Mouse (Mus musculus) hindbrain, postnatal 0 days (tissue): ENCODE measurements around the gene 1810055G02Rik. TPM values are rescaled to one million over a fixed set of nuclear protein-coding genes. Genes with fewer than 3 reads are reported as not detected.

ENCODE experiments used
- ATAC-seq: fragments of 200-750 bp; cut with Nextera tagmentation; 2 replicates; pipeline ENCODE4 v1.8.0; 2017; ENCODE audit warnings: mild to moderate bottlenecking, moderate TSS enrichment, moderate library complexity
- DNase-seq: peaks from one replicate; pipeline ENCODE4 v3.0.0-alpha.2; 2015; ENCODE audit warnings: low spot score
- H3K27ac ChIP-seq: fragments of 300-500 bp; sonication (generic); 2 replicates; pipeline ENCODE4 v1.5.1; 2014; ENCODE audit warnings: mild to moderate bottlenecking
- H3K27me3 ChIP-seq: fragments of 300-500 bp; sonication (generic); 2 replicates; pipeline ENCODE4 v1.6.1; 2014; ENCODE audit warnings: low read length, mixed read lengths; ENCODE audit not compliant: insufficient read depth
- H3K36me3 ChIP-seq: fragments of 300-500 bp; sonication (generic); 2 replicates; pipeline ENCODE4 v1.6.1; 2014; ENCODE audit warnings: low read length, mixed read lengths; ENCODE audit not compliant: insufficient read depth
- H3K4me1 ChIP-seq: fragments of 300-500 bp; sonication (generic); 2 replicates; pipeline ENCODE4 v1.6.1; 2014; ENCODE audit warnings: antibody characterized with exemption, low read length, mixed read lengths; ENCODE audit not compliant: insufficient read depth
- H3K4me2 ChIP-seq: fragments of 300-500 bp; sonication (generic); 2 replicates; pipeline ENCODE4 v1.6.1; 2014; ENCODE audit warnings: low read depth, mild to moderate bottlenecking, low read length, moderate library complexity, mixed read lengths
- H3K4me3 ChIP-seq: fragments of 300-500 bp; sonication (generic); 2 replicates; pipeline ENCODE4 v1.5.1; 2014; ENCODE audit warnings: low read length
- H3K9ac ChIP-seq: fragments of 300-500 bp; sonication (generic); replicated peaks from 2 replicates; pipeline ENCODE4 v1.6.1; 2014; ENCODE audit warnings: mild to moderate bottlenecking, low read length, moderate library complexity, mixed read lengths
- H3K9me3 ChIP-seq: fragments of 300-500 bp; sonication (generic); 2 replicates; pipeline ENCODE4 v1.6.1; 2016; ENCODE audit warnings: low read length, mixed read lengths
- CTCF ChIP-seq: IDR thresholded peaks from 2 replicates; pipeline ENCODE4 v1.5.1; 2016; ENCODE audit warnings: antibody characterized with exemption, control low read depth, low read depth
- WGBS: fragments of 180-500 bp; shearing (Covaris S2); extraction: QIAGEN DNeasy Blood & Tissue Kit; methylation state at CpG from one replicate; pipeline ENCODE4 v1.1.7; 2014; 5-methylcytosine and 5-hydroxymethylcytosine counted together
- polyA plus RNA-seq: library from polyadenylated mRNA; unstranded; fragments of >200 nt; fragmentation: Nextera tagmentation; extraction: Ambion mirVana; gene quantifications from 2 replicates; pipeline ENCODE4 v1.2.1, GENCODE M21; 2015
- total RNA-seq: library from RNA; depleted of rRNA; stranded (reverse); fragments of >200 nt; gene quantifications from 2 replicates; pipeline ENCODE4 v1.2.3, GENCODE M21; 2014

The 1810055G02Rik gene
- total and polyA plus RNA-seq, 2 experiments from 2014 or later = 37.2 to 57.7 TPM

GRCm38 (mm10) chr19:3706258-3706657, 1.8 kb upstream of the 1810055G02Rik start:
- H3K4me3 ChIP-seq = no peak overlapping the region
- H3K4me1 ChIP-seq = peaks cover 8% of the 10 kb centered on the region; the same call in 1 of the 2 replicates
- H3K27ac ChIP-seq = no peak overlapping the region
- ATAC-seq (no peak), DNase-seq (no peak)
- H3K27me3 ChIP-seq = no peaks in the 10 kb centered on the region
- 57% methylated on average over 1 of the region's 1 CpGs for WGBS
- no peaks in the 10 kb centered on the region for H3K9me3 ChIP-seq
- H3K9ac ChIP-seq = no peak overlapping the region
- H3K36me3 ChIP-seq = no peaks in the 10 kb centered on the region
- H3K4me2 ChIP-seq = no peak overlapping the region
- TF ChIP-seq CTCF = no peak

- Histone ChIP-seq H3K27ac (peak overlapping the region; percentile 88), H3K9me3 (no peaks in the 10 kb centered on the region), H3K4me3 (peak overlapping the region; percentile 84), H3K4me1 (peaks cover 8% of the 10 kb centered on the region; the same call in 1 of the 2 replicates), H3K4me2 (peak overlapping the region; percentile 70), H3K36me3 (no peaks in the 10 kb centered on the region), H3K9ac (peak overlapping the region; percentile 81), H3K27me3 (no peaks in the 10 kb centered on the region)
- WGBS = 33% methylated on average over 10 of the region's 10 CpGs
- ATAC-seq = no peak
- 0 out of 2 replicates have a peak, but pooled peaks have one; percentile 10 for TF ChIP-seq CTCF
- peak; percentile 28 for DNase-seq
Measured at GRCm38 (mm10) chr19:3707553-3707952, 540 bp upstream of the 1810055G02Rik start.

- no peaks in the 10 kb centered on the region for H3K9me3 ChIP-seq
- peak overlapping the region; percentile 84 for H3K4me3 ChIP-seq
- peak overlapping the region; percentile 70 for H3K4me2 ChIP-seq
- 42% methylated on average over 10 of the region's 10 CpGs for WGBS
- no peaks in the 10 kb centered on the region for H3K27me3 ChIP-seq
- H3K4me1 ChIP-seq = peaks cover 8% of the 10 kb centered on the region; the same call in 1 of the 2 replicates
- DNase-seq (no peak), ATAC-seq (no peak)
- H3K36me3 ChIP-seq = no peaks in the 10 kb centered on the region
- TF ChIP-seq CTCF = no peak
- no peak overlapping the region for H3K27ac ChIP-seq
- H3K9ac ChIP-seq = peak overlapping the region; percentile 81
Measured at GRCm38 (mm10) chr19:3709013-3709787, 1.1 kb downstream of the 1810055G02Rik start.

GRCm38 (mm10) chr19:3710436-3710835, 2.3 kb downstream of the 1810055G02Rik start:
- Histone ChIP-seq H3K4me2 (no peak overlapping the region), H3K9ac (no peak overlapping the region), H3K4me1 (peaks cover 8% of the 10 kb centered on the region; the same call in 1 of the 2 replicates), H3K36me3 (peaks cover 6% of the 10 kb centered on the region; the same call in 1 of the 2 replicates), H3K27me3 (no peaks in the 10 kb centered on the region), H3K27ac (no peak overlapping the region), H3K4me3 (no peak overlapping the region), H3K9me3 (no peaks in the 10 kb centered on the region)
- no peak for TF ChIP-seq CTCF
- no peak for DNase-seq
- 94% methylated on average over 2 of the region's 2 CpGs for WGBS
- no peak for ATAC-seq

- no peak for TF ChIP-seq CTCF
Measured at GRCm38 (mm10) chr19:3714381-3714780, 6.3 kb downstream of the 1810055G02Rik start.

GRCm38 (mm10) chr19:3718481-3719361, 10.6 kb downstream of the 1810055G02Rik start:
- Histone ChIP-seq H3K9ac (peak overlapping the region; percentile 33; the same call in 1 of the 2 replicates), H3K9me3 (no peaks in the 10 kb centered on the region), H3K27ac (peak overlapping the region; percentile 20; the same call in 1 of the 2 replicates), H3K4me1 (peaks cover 7% of the 10 kb centered on the region), H3K4me3 (peak overlapping the region; percentile 40), H3K27me3 (no peaks in the 10 kb centered on the region), H3K36me3 (peaks cover 29% of the 10 kb centered on the region), H3K4me2 (peak overlapping the region; percentile 86)
- peak; percentile 82 for ATAC-seq
- TF ChIP-seq CTCF = peak; percentile 67
- 37% methylated on average over 19 of the region's 19 CpGs for WGBS
- peak; percentile 83 for DNase-seq

More at GRCm38 (mm10) chr19:3714381-3714780, 6.3 kb downstream of the 1810055G02Rik start:
- H3K9me3 ChIP-seq = no peaks in the 10 kb centered on the region
- DNase-seq (peak; percentile 48), ATAC-seq (peak; percentile 46)
- no peak overlapping the region for H3K4me3 ChIP-seq
- no peak overlapping the region for H3K27ac ChIP-seq
- WGBS = 70% methylated on average over 6 of the region's 6 CpGs
- H3K4me1 ChIP-seq = peaks cover 6% of the 10 kb centered on the region
- H3K9ac ChIP-seq = no peak overlapping the region
- no peak overlapping the region for H3K4me2 ChIP-seq
- H3K36me3 ChIP-seq = peaks cover 29% of the 10 kb centered on the region
- no peaks in the 10 kb centered on the region for H3K27me3 ChIP-seq
